Mouse (Mus musculus): ENCODE data around the gene St8sia1.

Gene St8sia1

GRCm38 (mm10) chr6:142946069-142946871 lies 18.0 kb downstream of the St8sia1 start:
- in situ Hi-C loops (cut with MboI, MseI): no loop called here

- in situ Hi-C loops (cut with MboI, MseI): no loop called here
These were observed 18.8 kb downstream of the St8sia1 start for GRCm38 (mm10) chr6:142945461-142945860.

- in situ Hi-C loops (cut with MboI, MseI): no loop called here
These were observed 19.8 kb downstream of the St8sia1 start for GRCm38 (mm10) chr6:142944470-142944869.

GRCm38 (mm10) chr6:142943419-142943818 lies 20.8 kb downstream of the St8sia1 start:
- in situ Hi-C loops (cut with MboI, MseI): no loop called here

GRCm38 (mm10) chr6:142941596-142942381 lies 22.5 kb downstream of the St8sia1 start:
- in situ Hi-C loops (cut with MboI, MseI): no loop called here

- in situ Hi-C loops (cut with MboI, MseI): no loop called here
These were observed 23.2 kb downstream of the St8sia1 start for GRCm38 (mm10) chr6:142941078-142941477.

- in situ Hi-C loops (cut with MboI, MseI): no loop called here
These were observed 25.5 kb downstream of the St8sia1 start for GRCm38 (mm10) chr6:142938549-142939345.

GRCm38 (mm10) chr6:142938074-142938473 lies 26.2 kb downstream of the St8sia1 start:
- in situ Hi-C loops (cut with MboI, MseI): no loop called here

- in situ Hi-C loops (cut with MboI, MseI): no loop called here
These were observed 31.7 kb downstream of the St8sia1 start for GRCm38 (mm10) chr6:142932582-142932981.

GRCm38 (mm10) chr6:142932144-142932543 lies 32.1 kb downstream of the St8sia1 start:
- in situ Hi-C loops (cut with MboI, MseI): no loop called here

- in situ Hi-C loops (cut with MboI, MseI): no loop called here
These were observed 35.5 kb downstream of the St8sia1 start for GRCm38 (mm10) chr6:142928551-142929309.

GRCm38 (mm10) chr6:142926901-142927605 lies 37.2 kb downstream of the St8sia1 start:
- in situ Hi-C loops (cut with MboI, MseI): no loop called here

GRCm38 (mm10) chr6:142925921-142926320 lies 38.3 kb downstream of the St8sia1 start:
- in situ Hi-C loops (cut with MboI, MseI): no loop called here

GRCm38 (mm10) chr6:142925374-142925773 lies 38.9 kb downstream of the St8sia1 start:
- in situ Hi-C loops (cut with MboI, MseI): no loop called here

GRCm38 (mm10) chr6:142920901-142921300 lies 43.4 kb downstream of the St8sia1 start:
- in situ Hi-C loops (cut with MboI, MseI): no loop called here

- in situ Hi-C loops (cut with MboI, MseI): loop anchor here (5.0 kb wide), 1 partner anchor 41 kb away; no protein-coding TSS in a partner anchor
These were observed 45.6 kb downstream of the St8sia1 start for GRCm38 (mm10) chr6:142918691-142919090.

- in situ Hi-C loops (cut with MboI, MseI): loop anchor here (5.0 kb wide), 1 partner anchor 40 kb away; no protein-coding TSS in a partner anchor
These were observed 46.8 kb downstream of the St8sia1 start for GRCm38 (mm10) chr6:142917471-142917901.

- in situ Hi-C loops (cut with MboI, MseI): loop anchor here (5.0 kb wide), 1 partner anchor 39 kb away; no protein-coding TSS in a partner anchor
These were observed 47.8 kb downstream of the St8sia1 start for GRCm38 (mm10) chr6:142916271-142916941.

GRCm38 (mm10) chr6:142915464-142915863 lies 48.8 kb downstream of the St8sia1 start:
- in situ Hi-C loops (cut with MboI, MseI): loop anchor here (5.0 kb wide), 1 partner anchor 38 kb away; no protein-coding TSS in a partner anchor

All from regulatory T cell (primary cell).